ENCODE assay signal across 9 mouse cellular contexts in genomic region chr5:105598866-105599265, GRCm38 (mm10).
DNase-seq lines count a peak whose midpoint lies in the region; ATAC-seq lines count a peak whose summit lies in the region.
"Had no signal": no experiment of that assay in that cellular context is flagged by ENCODE, and none has a peak within 500 bp of the region (broad histone marks: within the 10 kb centered on the region; RNA-seq: fewer than 3 reads in every experiment).

No protein-coding gene starts in this region.

- intact Hi-C loops in left cerebral cortex, postnatal 14 days (cut with DNase I), result no loop called here

- 0 out of 2 replicates have a peak, but pooled peaks cover 3% of the 10 kb centered on the region for H3K36me3 ChIP-seq in liver, embryonic 15.5 days (replicated peaks)
- no peaks in the 10 kb centered on the region for H3K36me3 ChIP-seq in midbrain, embryonic 11.5 days (ENCODE audit: control insufficient read depth, insufficient read depth, low read length)
- H3K36me3 ChIP-seq: limb, embryonic 10.5 days had no signal

- H3K4me1 ChIP-seq in liver, embryonic 15.5 days (replicated peaks), result peaks cover 13% of the 10 kb centered on the region; the same call in 1 of the 2 replicates
- no peaks in the 10 kb centered on the region for H3K4me1 ChIP-seq in midbrain, embryonic 11.5 days (ENCODE audit: control insufficient read depth, insufficient read depth, low read length)
- H3K4me1 ChIP-seq: limb, embryonic 10.5 days had no signal

- DNase-seq in thymus, postnatal 0 days (ENCODE audit: low spot score), result peak; percentile 36
- DNase-seq in thymus, postnatal 10 days (ENCODE audit: low spot score in 2 of 2), result no peak
- DNase-seq in heart, adult 8-10 months (ENCODE audit: low spot score), result peak; percentile 68
- no peak for DNase-seq in left cerebral cortex, postnatal 14 days (ENCODE audit: low spot score in 2 of 2)
- no peak for DNase-seq in layer of hippocampus, postnatal 14 days (ENCODE audit: low spot score in 2 of 2)
- no peak for DNase-seq in midbrain, embryonic 11.5 days (ENCODE audit: low spot score, missing footprints)
- DNase-seq: gastrocnemius, postnatal 36 days had no signal

- H3K9ac ChIP-seq in liver, embryonic 15.5 days, result no peak overlapping the region
- no peak overlapping the region for H3K9ac ChIP-seq in midbrain, embryonic 11.5 days (ENCODE audit: low read length)

- H3K9me3 ChIP-seq in liver, embryonic 15.5 days (replicated peaks), result no peaks in the 10 kb centered on the region
- H3K9me3 ChIP-seq in midbrain, embryonic 11.5 days (ENCODE audit: control insufficient read depth, low read length), result no peaks in the 10 kb centered on the region
- H3K9me3 ChIP-seq: limb, embryonic 10.5 days had no signal

- no peaks in the 10 kb centered on the region for H3K27me3 ChIP-seq in liver, embryonic 15.5 days
- no peaks in the 10 kb centered on the region for H3K27me3 ChIP-seq in midbrain, embryonic 11.5 days (ENCODE audit: control insufficient read depth, insufficient read depth, low read length)

- H3K4me3 ChIP-seq in liver, embryonic 15.5 days (replicated peaks), result no peak overlapping the region
- H3K4me3 ChIP-seq in midbrain, embryonic 11.5 days (ENCODE audit: low read depth, low read length), result no peak overlapping the region
- H3K4me3 ChIP-seq: limb, embryonic 10.5 days had no signal

- H3K4me2 ChIP-seq in liver, embryonic 15.5 days, result no peak overlapping the region
- no peak overlapping the region for H3K4me2 ChIP-seq in midbrain, embryonic 11.5 days

- 52% methylated on average over 9 of the region's 9 CpGs for WGBS in liver, embryonic 15.5 days (ENCODE audit: insufficient replicate concordance)
- WGBS in midbrain, embryonic 11.5 days, result 84% methylated on average over 9 of the region's 9 CpGs

- 0 out of 2 replicates have a peak overlapping the region, but pooled peaks have one; percentile 29 for H3K27ac ChIP-seq in liver, embryonic 15.5 days (replicated peaks)
- no peak overlapping the region for H3K27ac ChIP-seq in midbrain, embryonic 11.5 days (ENCODE audit: low read depth, low read length)
- H3K27ac ChIP-seq: limb, embryonic 10.5 days had no signal

- peak; percentile 42; the same call in 1 of the 2 replicates for ATAC-seq in liver, embryonic 15.5 days (ENCODE audit: insufficient read depth)
- no peak for ATAC-seq in midbrain, embryonic 11.5 days (ENCODE audit: low FRiP score)

Comparison
In these comparisons a context has a peak if more than half of its experiments do, and no peak if none do; other contexts are left out.
1. DNase-seq: peak in thymus, postnatal 0 days (single experiment) and heart, adult 8-10 months (single experiment); none in thymus, postnatal 10 days (0 of 2), left cerebral cortex, postnatal 14 days (0 of 2), layer of hippocampus, postnatal 14 days (0 of 2) and midbrain, embryonic 11.5 days (single experiment).